Mouse (Mus musculus): ENCODE measurements around the gene Rcc1. TPM values are rescaled to one million over a fixed set of nuclear protein-coding genes. Genes with fewer than 3 reads are reported as not detected.

Rcc1 gene
- 79.4 and 80.2 TPM in 2 replicates for polyA plus RNA-seq (2015; fragmentation: Nextera tagmentation; extraction: Ambion mirVana)

DNA sequence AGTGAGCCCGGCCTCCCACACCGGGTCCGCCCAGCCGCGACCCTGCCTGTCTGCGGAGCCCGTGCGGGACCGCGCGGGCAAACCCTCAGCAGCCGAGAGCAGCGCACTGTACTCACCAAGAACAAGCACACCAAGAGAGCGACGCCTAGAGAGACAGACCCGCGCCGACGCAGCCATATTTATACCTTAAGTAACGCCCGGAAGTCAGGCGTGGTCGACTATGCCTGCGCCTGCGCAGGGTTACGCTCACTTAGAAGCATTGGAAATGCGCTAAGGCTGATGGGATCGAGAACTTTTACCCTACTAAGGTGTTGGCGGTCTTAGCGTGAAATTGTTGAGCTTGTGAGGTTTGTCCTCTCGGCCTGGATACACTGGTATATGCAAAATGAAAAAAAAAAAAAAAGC lies at the start of gene Rcc1:
Rcc1 (minus strand) TSS at position 125 of the 405 bp plus-strand sequence.
- Histone ChIP-seq H3K27me3 (no peaks in the 10 kb centered on the region), H3K4me1 (replicated peaks) (peaks cover 72% of the 10 kb centered on the region), H3K4me2 (peak within 1 kb of the TSS; percentile 77), H3K36me3 (peaks cover 49% of the 10 kb centered on the region), H3K9ac (peak within 1 kb of the TSS; percentile 92), H3K9me3 (replicated peaks) (no peaks in the 10 kb centered on the region), H3K27ac (peak within 1 kb of the TSS; percentile 97), H3K4me3 (replicated peaks) (peak within 1 kb of the TSS; percentile 84)
- under 1% methylated on average over 31 of the region's 31 CpGs for WGBS (ENCODE audit: insufficient replicate concordance)
- DNase-seq = peak; percentile 87
- peak; percentile 78 for ATAC-seq (ENCODE audit: low read depth)

DNA sequence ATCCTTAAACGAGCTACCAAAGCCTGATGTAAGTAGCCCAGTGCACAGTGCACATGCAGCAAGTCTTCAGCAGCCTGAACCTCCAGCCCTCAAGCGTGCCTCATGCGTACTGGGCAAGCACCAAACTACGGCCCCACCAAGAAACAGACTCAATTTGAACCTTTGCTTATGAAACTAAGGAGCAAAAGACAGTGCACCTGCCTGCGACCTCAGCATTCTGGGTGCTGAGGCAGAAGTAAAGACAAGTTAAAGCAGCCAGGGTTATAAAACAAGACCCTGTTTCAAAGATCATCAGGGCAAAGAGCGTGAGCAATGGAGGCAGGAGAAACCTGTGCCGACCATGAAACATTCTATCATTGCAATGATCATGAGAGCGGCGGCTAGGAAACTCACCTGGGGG lies 47.6 kb upstream of the Rcc1 start:
- Histone ChIP-seq H3K36me3 (0 out of 2 replicates have a peak, but pooled peaks cover 4% of the 10 kb centered on the region), H3K9me3 (replicated peaks) (no peaks in the 10 kb centered on the region), H3K27me3 (no peaks in the 10 kb centered on the region), H3K9ac (no peak overlapping the region), H3K27ac (no peak overlapping the region), H3K4me2 (no peak overlapping the region), H3K4me1 (replicated peaks) (peaks cover 41% of the 10 kb centered on the region), H3K4me3 (replicated peaks) (no peak overlapping the region)
- no peak for ATAC-seq (ENCODE audit: low read depth)
- no peak for DNase-seq
- WGBS (ENCODE audit: insufficient replicate concordance) = 81% methylated on average over 9 of the region's 9 CpGs

DNA sequence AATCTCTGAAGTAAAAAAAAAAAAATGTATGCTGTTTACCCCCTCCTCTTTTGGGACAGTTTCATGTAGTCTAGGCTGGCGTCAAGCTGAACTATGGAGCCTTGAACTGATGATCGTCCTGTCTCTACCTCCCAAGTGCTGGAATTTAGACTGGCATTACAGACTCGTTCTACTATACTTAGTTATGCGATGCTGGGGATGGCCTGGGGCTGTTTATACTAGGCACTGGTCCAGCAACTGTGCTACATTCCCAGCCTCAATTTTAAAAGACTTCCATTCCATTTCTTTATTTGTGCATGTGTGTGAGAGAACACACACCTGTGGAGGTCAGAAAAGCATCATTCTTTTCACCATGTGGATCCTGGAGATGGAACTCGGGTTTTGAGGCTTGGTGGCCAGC lies 45.5 kb upstream of the Rcc1 start:
- Histone ChIP-seq H3K9me3 (replicated peaks) (no peaks in the 10 kb centered on the region), H3K4me3 (replicated peaks) (no peak overlapping the region), H3K9ac (no peak overlapping the region), H3K27ac (no peak overlapping the region; the same call in 1 of the 2 replicates), H3K4me2 (no peak overlapping the region), H3K36me3 (peaks cover 10% of the 10 kb centered on the region), H3K4me1 (replicated peaks) (peaks cover 57% of the 10 kb centered on the region), H3K27me3 (no peaks in the 10 kb centered on the region)
- no peak for ATAC-seq (ENCODE audit: low read depth)
- WGBS (ENCODE audit: insufficient replicate concordance) = 79% methylated on average over 5 of the region's 5 CpGs
- no peak for DNase-seq

DNA sequence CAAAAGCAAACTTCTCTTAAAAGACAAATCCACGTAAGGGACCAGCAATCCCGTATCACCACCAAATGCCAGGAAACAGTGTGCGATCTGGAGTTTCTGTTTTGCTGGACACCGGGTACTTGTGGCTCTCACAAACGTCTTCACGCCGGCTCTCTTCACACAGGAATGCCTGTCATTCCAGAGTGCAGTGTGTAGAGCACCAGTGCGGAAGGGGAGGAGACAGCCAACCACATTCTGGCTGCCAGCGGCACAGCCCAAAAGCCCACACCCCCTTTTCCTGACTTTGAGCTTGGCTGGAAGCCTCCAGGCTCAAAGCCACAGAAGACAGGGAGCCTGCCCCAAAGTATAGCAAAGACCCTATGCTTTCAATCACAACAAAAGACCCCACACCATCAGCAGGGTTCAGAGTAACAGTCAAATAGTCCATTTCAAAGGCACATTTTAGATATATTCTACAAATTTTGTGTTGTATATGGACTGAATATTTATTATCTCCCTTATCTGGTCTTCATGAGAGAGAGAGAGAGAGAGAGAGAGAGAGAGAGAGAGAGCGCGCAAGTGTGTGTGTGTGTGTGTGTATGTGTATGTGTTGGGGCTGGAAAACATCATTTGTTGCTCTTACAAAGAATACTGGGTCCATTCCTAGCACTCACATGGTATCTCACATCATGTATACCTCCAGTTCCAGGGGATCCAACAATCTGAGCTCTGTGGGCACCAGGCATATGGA lies 44.8 kb upstream of the Rcc1 start:
- Histone ChIP-seq H3K9ac (peak overlapping the region; percentile 77), H3K27me3 (no peaks in the 10 kb centered on the region), H3K4me1 (replicated peaks) (peaks cover 57% of the 10 kb centered on the region), H3K4me3 (replicated peaks) (peak overlapping the region; percentile 57), H3K27ac (peak overlapping the region; percentile 80), H3K36me3 (peaks cover 14% of the 10 kb centered on the region), H3K9me3 (replicated peaks) (no peaks in the 10 kb centered on the region), H3K4me2 (peak overlapping the region; percentile 72)
- WGBS (ENCODE audit: insufficient replicate concordance) = 12% methylated on average over 11 of the region's 11 CpGs
- DNase-seq = peak; percentile 68
- ATAC-seq (ENCODE audit: low read depth) = peak; percentile 87

DNA sequence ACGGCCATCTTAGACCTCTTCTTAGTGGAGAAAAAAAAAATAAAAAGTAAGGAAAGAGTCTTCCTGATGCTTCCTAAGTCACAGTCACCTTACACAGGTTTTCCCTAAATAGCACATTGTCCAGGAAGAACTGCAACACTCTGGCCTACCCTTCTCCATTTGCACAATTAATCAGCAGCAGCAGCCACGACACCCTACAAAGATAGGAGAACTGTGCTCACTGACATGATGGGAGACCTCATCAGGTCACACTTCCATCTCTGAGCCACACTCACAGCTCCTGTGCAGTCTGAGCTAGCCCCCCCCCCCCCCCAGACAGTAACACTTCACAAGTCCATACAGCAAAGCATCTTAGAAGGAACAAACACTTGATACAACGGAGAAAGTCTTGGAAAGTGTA lies 43.7 kb upstream of the Rcc1 start:
- Histone ChIP-seq H3K4me2 (peak overlapping the region; percentile 72), H3K9ac (peak overlapping the region; percentile 77), H3K36me3 (peaks cover 21% of the 10 kb centered on the region), H3K4me3 (replicated peaks) (peak overlapping the region; percentile 57), H3K9me3 (replicated peaks) (0 out of 2 replicates have a peak, but pooled peaks cover 3% of the 10 kb centered on the region), H3K27ac (peak overlapping the region; percentile 80), H3K27me3 (no peaks in the 10 kb centered on the region), H3K4me1 (replicated peaks) (peaks cover 57% of the 10 kb centered on the region)
- ATAC-seq (ENCODE audit: low read depth) = peak; percentile 66
- WGBS (ENCODE audit: insufficient replicate concordance) = 51% methylated on average over 3 of the region's 3 CpGs
- no peak for DNase-seq

DNA sequence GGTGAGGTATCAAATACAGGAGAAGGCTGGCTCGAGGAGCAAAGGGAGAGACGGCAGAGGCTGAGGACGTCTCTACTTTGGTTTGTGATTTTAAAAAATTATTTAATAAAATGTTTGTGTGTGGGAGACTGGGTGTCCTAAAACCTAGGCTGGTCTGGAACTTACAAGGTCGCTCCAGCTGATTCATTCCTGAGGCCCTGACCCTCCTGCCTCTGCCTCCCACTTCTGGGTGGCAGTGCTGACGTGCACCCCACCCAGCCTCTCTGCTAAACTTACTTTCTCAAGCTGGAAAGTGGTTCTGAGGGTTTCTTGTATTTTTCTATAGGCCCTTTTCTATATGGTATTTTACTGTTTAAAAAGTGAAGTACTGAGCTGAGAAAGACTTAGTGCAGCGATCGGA lies 42.8 kb upstream of the Rcc1 start:
- Histone ChIP-seq H3K4me1 (replicated peaks) (peaks cover 57% of the 10 kb centered on the region), H3K27me3 (no peaks in the 10 kb centered on the region), H3K9ac (peak overlapping the region; percentile 47; the same call in 1 of the 2 replicates), H3K4me3 (replicated peaks) (peak overlapping the region; percentile 57), H3K36me3 (peaks cover 21% of the 10 kb centered on the region), H3K27ac (peak overlapping the region; percentile 80), H3K9me3 (replicated peaks) (0 out of 2 replicates have a peak, but pooled peaks cover 3% of the 10 kb centered on the region), H3K4me2 (peak overlapping the region; percentile 72)
- ATAC-seq (ENCODE audit: low read depth) = no peak
- DNase-seq = no peak
- WGBS (ENCODE audit: insufficient replicate concordance) = 77% methylated on average over 7 of the region's 7 CpGs

DNA sequence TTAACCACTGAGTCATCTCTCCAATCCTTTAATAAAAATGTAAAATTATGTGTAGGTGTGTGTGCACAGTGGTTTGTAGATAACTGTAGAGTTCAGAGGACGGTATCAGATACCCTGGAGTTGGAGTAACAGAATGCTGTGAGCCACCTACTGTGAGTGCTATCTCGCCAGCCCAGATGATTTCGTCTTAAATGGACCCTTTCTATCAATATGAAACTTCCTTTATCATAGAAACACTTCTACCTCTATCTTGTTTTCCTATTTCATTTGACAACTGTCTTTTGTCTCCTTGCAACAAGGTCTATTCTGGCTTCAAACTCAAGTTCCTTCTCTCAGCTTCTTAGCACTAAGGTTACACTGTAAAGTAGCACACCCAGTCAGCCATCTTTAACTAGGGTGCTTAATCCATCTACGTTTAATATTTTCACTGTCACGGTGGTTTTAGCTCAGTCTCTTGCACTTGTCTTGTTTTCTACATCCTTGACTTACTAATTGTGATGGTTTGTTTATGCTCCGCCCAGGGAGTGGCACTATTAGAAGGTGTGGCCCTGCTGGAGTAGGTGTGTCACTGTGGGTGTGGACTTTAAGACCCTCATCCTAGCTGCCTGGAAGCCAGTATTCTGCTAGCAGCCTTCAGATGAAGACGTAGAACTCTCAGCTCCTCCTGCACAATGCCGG lies 37.8 kb upstream of the Rcc1 start:
- DNase-seq = peak; percentile 58
- H3K27ac ChIP-seq = peak overlapping the region; percentile 88
- H3K4me3 ChIP-seq (replicated peaks) = no peak overlapping the region
- peaks cover 34% of the 10 kb centered on the region for H3K36me3 ChIP-seq
- 0 out of 2 replicates have a peak, but pooled peaks cover 3% of the 10 kb centered on the region for H3K9me3 ChIP-seq (replicated peaks)
- peaks cover 73% of the 10 kb centered on the region for H3K4me1 ChIP-seq (replicated peaks)
- WGBS (ENCODE audit: insufficient replicate concordance) = 41% methylated on average over 8 of the region's 8 CpGs
- H3K27me3 ChIP-seq = no peaks in the 10 kb centered on the region
- peak overlapping the region; percentile 40 for H3K4me2 ChIP-seq
- peak; percentile 95 for ATAC-seq (ENCODE audit: low read depth)
- H3K9ac ChIP-seq = no peak overlapping the region; the same call in 1 of the 2 replicates

DNA sequence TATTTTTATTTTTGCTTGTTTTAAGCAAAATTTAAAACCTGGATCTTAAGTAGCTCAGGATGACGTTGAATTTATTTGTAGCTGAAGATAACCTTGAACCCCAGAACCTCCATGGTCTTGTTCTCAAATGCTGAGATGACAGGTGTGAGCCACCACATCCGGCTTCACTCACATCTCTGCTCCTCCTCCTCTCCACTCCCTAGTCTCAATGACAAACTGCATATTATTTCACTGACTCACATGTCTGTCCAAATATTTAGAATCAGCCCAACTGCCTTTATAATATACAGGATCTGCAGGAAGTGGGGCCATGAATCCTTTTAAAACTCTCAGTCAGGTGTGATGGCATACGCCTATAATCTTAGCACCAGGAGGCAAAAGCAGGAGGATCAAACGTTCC lies 35.9 kb upstream of the Rcc1 start:
- Histone ChIP-seq H3K4me3 (replicated peaks) (no peak overlapping the region), H3K9ac (no peak overlapping the region), H3K27me3 (no peaks in the 10 kb centered on the region), H3K9me3 (replicated peaks) (0 out of 2 replicates have a peak, but pooled peaks cover 3% of the 10 kb centered on the region), H3K4me1 (replicated peaks) (peaks cover 58% of the 10 kb centered on the region), H3K36me3 (peaks cover 48% of the 10 kb centered on the region), H3K27ac (no peak overlapping the region; the same call in 1 of the 2 replicates), H3K4me2 (no peak overlapping the region)
- DNase-seq = no peak
- ATAC-seq (ENCODE audit: low read depth) = no peak
- 74% methylated on average over 4 of the region's 4 CpGs for WGBS (ENCODE audit: insufficient replicate concordance)

DNA sequence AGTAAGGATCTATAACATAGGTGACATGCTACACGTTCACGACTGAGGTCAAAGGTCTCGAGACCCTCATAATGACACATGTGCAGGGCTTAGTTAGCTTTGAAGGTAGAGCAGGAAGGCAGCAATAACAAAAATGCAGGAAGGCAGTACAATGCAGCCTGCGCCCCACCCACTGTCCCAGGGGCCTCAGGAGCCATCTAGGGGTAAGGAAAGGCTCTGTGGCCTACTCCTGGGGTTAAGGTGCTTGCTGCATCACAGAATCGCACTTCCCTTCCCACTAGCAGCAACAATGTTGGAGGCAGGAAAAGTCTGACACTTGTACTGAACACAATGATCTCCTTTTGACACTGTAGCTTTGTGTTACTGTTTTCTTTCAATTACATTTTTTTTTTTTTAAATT lies 34.2 kb upstream of the Rcc1 start:
- H3K4me3 ChIP-seq (replicated peaks) = no peak overlapping the region
- 0 out of 2 replicates have a peak overlapping the region, but pooled peaks have one; percentile 4 for H3K9ac ChIP-seq
- 75% methylated on average over 5 of the region's 5 CpGs for WGBS (ENCODE audit: insufficient replicate concordance)
- H3K27ac ChIP-seq = peak overlapping the region; percentile 6
- no peak overlapping the region for H3K4me2 ChIP-seq
- no peak for DNase-seq
- H3K36me3 ChIP-seq = peaks cover 43% of the 10 kb centered on the region
- H3K27me3 ChIP-seq = no peaks in the 10 kb centered on the region
- 0 out of 2 replicates have a peak, but pooled peaks cover 3% of the 10 kb centered on the region for H3K9me3 ChIP-seq (replicated peaks)
- no peak for ATAC-seq (ENCODE audit: low read depth)
- peaks cover 63% of the 10 kb centered on the region for H3K4me1 ChIP-seq (replicated peaks)

DNA sequence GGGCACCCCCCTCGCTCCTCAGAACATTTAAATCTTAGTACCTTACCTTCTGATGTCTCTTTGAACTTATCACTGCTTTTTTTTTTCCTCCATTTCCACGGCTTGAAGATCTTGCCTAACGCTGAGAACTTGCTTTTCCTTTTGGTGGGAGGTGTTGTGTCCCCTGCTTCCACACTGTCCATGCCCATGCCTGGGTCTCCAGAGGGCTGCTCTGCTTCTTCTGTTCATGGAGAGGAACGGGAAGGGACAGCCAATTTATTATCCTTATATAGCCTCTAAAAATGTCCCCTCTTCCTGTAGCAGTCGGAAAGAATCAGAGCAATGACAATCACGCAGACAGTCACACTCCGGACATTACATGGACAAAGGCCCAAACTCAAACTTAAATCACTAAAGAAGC lies 33.4 kb upstream of the Rcc1 start:
- Histone ChIP-seq H3K36me3 (peaks cover 45% of the 10 kb centered on the region), H3K27me3 (no peaks in the 10 kb centered on the region), H3K4me2 (no peak overlapping the region), H3K4me3 (replicated peaks) (no peak overlapping the region), H3K27ac (no peak overlapping the region), H3K9ac (no peak overlapping the region), H3K4me1 (replicated peaks) (peaks cover 63% of the 10 kb centered on the region), H3K9me3 (replicated peaks) (no peaks in the 10 kb centered on the region)
- 79% methylated on average over 7 of the region's 7 CpGs for WGBS (ENCODE audit: insufficient replicate concordance)
- no peak for DNase-seq
- no peak for ATAC-seq (ENCODE audit: low read depth)

DNA sequence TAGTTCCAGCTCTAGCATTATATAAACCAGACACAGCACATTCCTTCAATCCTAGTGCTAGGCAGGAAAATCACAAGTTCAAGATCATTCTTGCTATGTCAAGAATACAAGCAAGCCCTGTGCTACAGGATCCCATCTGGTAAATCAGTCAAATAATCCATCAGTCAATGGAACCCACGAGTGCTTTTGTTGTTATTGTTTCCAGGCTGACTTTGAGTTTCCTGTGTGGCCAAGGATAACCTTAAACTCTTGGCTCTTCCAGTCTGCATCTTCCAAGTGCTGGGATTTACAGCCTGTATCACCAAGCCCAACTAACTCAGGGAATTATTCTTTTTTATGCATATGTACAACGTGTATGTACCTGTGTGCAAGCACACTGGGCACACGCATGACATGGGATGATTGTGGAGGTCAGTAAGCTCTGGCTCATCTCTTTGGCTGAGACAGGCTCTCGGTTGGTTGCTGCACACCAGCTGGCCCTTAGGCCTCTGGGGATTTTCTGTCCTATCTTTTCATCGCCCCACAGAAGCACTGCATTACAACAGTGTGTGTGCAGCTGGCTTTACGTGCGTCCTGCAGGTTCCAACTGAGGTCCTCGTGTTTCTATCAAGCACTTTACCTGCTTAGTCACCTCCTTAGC lies 32.5 kb upstream of the Rcc1 start:
- DNase-seq = no peak
- Histone ChIP-seq H3K9me3 (replicated peaks) (no peaks in the 10 kb centered on the region), H3K27ac (no peak overlapping the region), H3K4me2 (no peak overlapping the region), H3K9ac (no peak overlapping the region), H3K27me3 (no peaks in the 10 kb centered on the region), H3K4me3 (replicated peaks) (no peak overlapping the region), H3K4me1 (replicated peaks) (peaks cover 64% of the 10 kb centered on the region), H3K36me3 (peaks cover 51% of the 10 kb centered on the region)
- no peak for ATAC-seq (ENCODE audit: low read depth)
- WGBS (ENCODE audit: insufficient replicate concordance) = 77% methylated on average over 8 of the region's 8 CpGs
